Mouse (Mus musculus): Measurements from ENCODE around the gene Nfia. TPM values are rescaled to one million over a fixed set of nuclear protein-coding genes. Genes with fewer than 3 reads are reported as not detected.
A peak's percentile ranks its signal among the peaks of the same experiment; 100 is the strongest.

The Nfia gene
- total RNA-seq, 2 experiments from 2014 or later, result 134 to 149 TPM

- intact Hi-C loops (cut with DNase I), result loop anchor here (2.0 to 5.0 kb wide), 6 partner anchors 76 to 319 kb away; no protein-coding TSS in a partner anchor
- no peak for DNase-seq (ENCODE audit: low spot score)
These were observed 231.0 kb downstream of the Nfia start for GRCm38 (mm10) chr4:98003323-98004107.

GRCm38 (mm10) chr4:98004108-98004625 lies 231.6 kb downstream of the Nfia start:
- DNase-seq (ENCODE audit: low spot score), result peak; percentile 53
- intact Hi-C loops (cut with DNase I), result loop anchor here (2.0 to 5.0 kb wide), 4 partner anchors 77 to 318 kb away; no protein-coding TSS in a partner anchor

GRCm38 (mm10) chr4:98004986-98005385 lies 232.5 kb downstream of the Nfia start:
- intact Hi-C loops (cut with DNase I), result loop anchor here (2.0 to 5.0 kb wide), 5 partner anchors 78 to 317 kb away; no protein-coding TSS in a partner anchor
- DNase-seq (ENCODE audit: low spot score), result no peak

GRCm38 (mm10) chr4:98008814-98009368 lies 236.4 kb downstream of the Nfia start:
- DNase-seq (ENCODE audit: low spot score), result no peak
- intact Hi-C loops (cut with DNase I), result loop anchor here (5.0 kb wide), 1 partner anchor 83 kb away; no protein-coding TSS in a partner anchor

GRCm38 (mm10) chr4:98009966-98010365 lies 237.4 kb downstream of the Nfia start:
- DNase-seq (ENCODE audit: low spot score), result no peak
- intact Hi-C loops (cut with DNase I), result loop anchor here (5.0 to 10.0 kb wide), 3 partner anchors 82 to 445 kb away; no protein-coding TSS in a partner anchor

GRCm38 (mm10) chr4:98019811-98020210 lies 247.3 kb downstream of the Nfia start:
- intact Hi-C loops (cut with DNase I), result loop anchor here (10.0 kb wide), 2 partner anchors 425 to 455 kb away; no protein-coding TSS in a partner anchor
- DNase-seq (ENCODE audit: low spot score), result no peak

- no peak for DNase-seq (ENCODE audit: low spot score)
These were observed 248.3 kb downstream of the Nfia start for GRCm38 (mm10) chr4:98020836-98021235.

GRCm38 (mm10) chr4:98023245-98023792 lies 250.8 kb downstream of the Nfia start:
- DNase-seq (ENCODE audit: low spot score), result no peak
- intact Hi-C loops (cut with DNase I), result no loop called here

More at GRCm38 (mm10) chr4:98020836-98021235, 248.3 kb downstream of the Nfia start:
- intact Hi-C loops (cut with DNase I), result no loop called here

GRCm38 (mm10) chr4:98027412-98027811 lies 254.9 kb downstream of the Nfia start:
- intact Hi-C loops (cut with DNase I), result no loop called here
- no peak for DNase-seq (ENCODE audit: low spot score)

GRCm38 (mm10) chr4:98031871-98032270 lies 259.3 kb downstream of the Nfia start:
- intact Hi-C loops (cut with DNase I), result no loop called here
- DNase-seq (ENCODE audit: low spot score), result no peak

GRCm38 (mm10) chr4:98032332-98032731 lies 259.8 kb downstream of the Nfia start:
- intact Hi-C loops (cut with DNase I), result no loop called here
- DNase-seq (ENCODE audit: low spot score), result no peak

- intact Hi-C loops (cut with DNase I), result no loop called here
These were observed 266.6 kb downstream of the Nfia start for GRCm38 (mm10) chr4:98039095-98039494.

GRCm38 (mm10) chr4:98040179-98040578 lies 267.6 kb downstream of the Nfia start:
- intact Hi-C loops (cut with DNase I), result no loop called here
- DNase-seq (ENCODE audit: low spot score), result no peak

More at GRCm38 (mm10) chr4:98039095-98039494, 266.6 kb downstream of the Nfia start:
- DNase-seq (ENCODE audit: low spot score), result no peak

- intact Hi-C loops (cut with DNase I), result loop anchor here (5.0 kb wide), 2 partner anchors 63 to 82 kb away; no protein-coding TSS in a partner anchor
- no peak for DNase-seq (ENCODE audit: low spot score)
These were observed 272.1 kb downstream of the Nfia start for GRCm38 (mm10) chr4:98044611-98045010.

- no peak for DNase-seq (ENCODE audit: low spot score)
- intact Hi-C loops (cut with DNase I), result loop anchor here (5.0 kb wide), 2 partner anchors 60 to 85 kb away; no protein-coding TSS in a partner anchor
These were observed 274.8 kb downstream of the Nfia start for GRCm38 (mm10) chr4:98047369-98047768.

GRCm38 (mm10) chr4:98049584-98049983 lies 277.1 kb downstream of the Nfia start:
- intact Hi-C loops (cut with DNase I), result loop anchor here (5.0 kb wide), 2 partner anchors 58 to 87 kb away; no protein-coding TSS in a partner anchor
- DNase-seq (ENCODE audit: low spot score), result peak; percentile 37

GRCm38 (mm10) chr4:98050003-98050620 lies 277.6 kb downstream of the Nfia start:
- no peak for DNase-seq (ENCODE audit: low spot score)
- intact Hi-C loops (cut with DNase I), result no loop called here

- DNase-seq (ENCODE audit: low spot score), result no peak
- intact Hi-C loops (cut with DNase I), result no loop called here
These were observed 278.2 kb downstream of the Nfia start for GRCm38 (mm10) chr4:98050781-98051180.

- DNase-seq (ENCODE audit: low spot score), result no peak
These were observed 278.8 kb downstream of the Nfia start for GRCm38 (mm10) chr4:98051326-98051725.

GRCm38 (mm10) chr4:98055036-98055435 lies 282.5 kb downstream of the Nfia start:
- no peak for DNase-seq (ENCODE audit: low spot score)
- intact Hi-C loops (cut with DNase I), result no loop called here

More at GRCm38 (mm10) chr4:98051326-98051725, 278.8 kb downstream of the Nfia start:
- intact Hi-C loops (cut with DNase I), result no loop called here

All from heart, postnatal 25 days (tissue).